Mouse (Mus musculus): ENCODE results near the gene Pigk. TPM values are rescaled to one million over a fixed set of nuclear protein-coding genes. Genes with fewer than 3 reads are reported as not detected.

The Pigk gene
- polyA plus RNA-seq, 1 experiment from 2014 or later, result 44.3 TPM

DNA sequence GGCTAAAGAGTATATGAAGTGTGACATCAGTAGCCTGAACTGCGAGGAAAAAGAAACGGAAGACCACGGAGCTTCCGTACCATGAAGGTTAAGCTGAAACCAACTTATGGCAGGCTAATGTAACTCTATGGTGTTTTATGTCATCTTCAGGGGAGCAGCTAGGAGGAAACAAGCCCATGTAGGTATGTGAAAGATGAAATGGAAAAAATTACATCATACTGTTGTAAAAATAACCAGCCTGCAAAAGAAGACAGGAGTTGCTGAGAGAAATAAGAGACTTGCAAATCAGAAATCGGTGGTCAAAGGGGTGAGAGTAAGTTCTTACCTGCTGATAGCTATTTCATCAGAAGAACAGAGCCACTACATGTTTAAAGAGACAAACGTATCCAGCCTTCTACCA, 293.0 kb downstream of the Pigk start:
- Histone ChIP-seq H3K27me3 (ENCODE audit: control insufficient read depth, insufficient read depth, low read length) (no peaks in the 10 kb centered on the region), H3K4me3 (ENCODE audit: control insufficient read depth in 1 of 2, insufficient read depth in 1 of 2, low read depth in 1 of 2, low read length in 2 of 2) (no peak overlapping the region), H3K9me3 (ENCODE audit: control insufficient read depth, low read length) (no peaks in the 10 kb centered on the region), H3K27ac (replicated peaks in 1 of 2; ENCODE audit: control insufficient read depth in 1 of 2, insufficient read depth in 1 of 2, low read depth in 2 of 2, low read length in 2 of 2) (no peak overlapping the region), H3K9ac (ENCODE audit: low read length) (no peak overlapping the region), H3K4me1 (ENCODE audit: control insufficient read depth in 2 of 2, insufficient read depth in 2 of 2, low read length in 2 of 2) (no peaks in the 10 kb centered on the region), H3K36me3 (ENCODE audit: control insufficient read depth, insufficient read depth, low read length) (no peaks in the 10 kb centered on the region), H3K4me2 (ENCODE audit: low read length) (no peak overlapping the region)
- 71% methylated on average over 6 of the region's 6 CpGs for WGBS
- no peak for ATAC-seq (ENCODE audit: insufficient number of reproducible peaks, insufficient read depth, low FRiP score, low read depth)

DNA sequence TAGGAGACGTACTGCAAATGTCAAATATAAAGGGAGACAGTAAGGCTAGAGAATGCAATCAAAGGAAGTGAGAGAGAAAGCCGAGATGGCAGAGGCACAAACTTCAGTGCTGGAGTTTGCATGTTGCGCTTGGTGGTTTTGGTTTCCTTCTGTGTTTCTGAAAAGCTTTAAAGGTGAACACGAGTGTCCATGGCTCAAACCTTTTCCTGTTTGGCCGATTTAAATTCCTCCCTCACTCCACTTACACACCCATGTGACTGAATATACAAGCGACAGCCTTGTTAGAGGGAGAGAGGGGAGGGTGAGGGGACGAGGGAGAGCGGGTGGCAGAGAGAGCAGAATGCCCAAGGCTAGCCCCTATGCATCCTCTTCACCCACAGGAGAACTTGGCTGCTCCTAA, 302.5 kb downstream of the Pigk start:
- Histone ChIP-seq H3K4me3 (ENCODE audit: control insufficient read depth in 1 of 2, insufficient read depth in 1 of 2, low read depth in 1 of 2, low read length in 2 of 2) (no peak overlapping the region), H3K9me3 (ENCODE audit: control insufficient read depth, low read length) (no peaks in the 10 kb centered on the region), H3K27ac (replicated peaks in 1 of 2; ENCODE audit: control insufficient read depth in 1 of 2, insufficient read depth in 1 of 2, low read depth in 2 of 2, low read length in 2 of 2) (no peak overlapping the region), H3K4me1 (ENCODE audit: control insufficient read depth in 2 of 2, insufficient read depth in 2 of 2, low read length in 2 of 2) (no peaks in the 10 kb centered on the region), H3K9ac (ENCODE audit: low read length) (no peak overlapping the region), H3K27me3 (ENCODE audit: control insufficient read depth, insufficient read depth, low read length) (no peaks in the 10 kb centered on the region), H3K36me3 (ENCODE audit: control insufficient read depth, insufficient read depth, low read length) (no peaks in the 10 kb centered on the region), H3K4me2 (ENCODE audit: low read length) (no peak overlapping the region)
- ATAC-seq (ENCODE audit: insufficient number of reproducible peaks, insufficient read depth, low FRiP score, low read depth), result no peak
- 58% methylated on average over 8 of the region's 8 CpGs for WGBS

DNA sequence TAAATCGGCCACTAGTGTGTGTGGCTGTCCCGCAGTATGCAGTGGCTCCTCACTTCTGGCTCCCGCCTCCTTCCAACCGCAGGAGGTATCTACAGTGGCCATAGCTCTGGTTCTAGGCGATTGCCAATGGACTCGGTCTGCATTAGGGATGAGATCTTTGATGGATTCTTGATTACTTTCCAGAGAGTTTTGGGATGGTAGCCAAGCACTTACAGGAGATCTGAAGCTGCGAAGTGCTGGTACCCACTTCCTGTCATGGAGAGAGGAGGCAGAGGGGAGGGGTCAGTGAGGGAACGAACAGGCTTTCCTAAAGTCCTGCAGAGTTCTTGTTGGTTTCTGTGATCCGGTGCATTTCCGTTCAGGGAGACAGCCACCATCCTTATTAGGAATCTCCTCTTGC, 304.2 kb downstream of the Pigk start:
- no peak overlapping the region for H3K4me3 ChIP-seq (ENCODE audit: control insufficient read depth in 1 of 2, insufficient read depth in 1 of 2, low read depth in 1 of 2, low read length in 2 of 2)
- no peaks in the 10 kb centered on the region for H3K4me1 ChIP-seq (ENCODE audit: control insufficient read depth in 2 of 2, insufficient read depth in 2 of 2, low read length in 2 of 2)
- H3K27ac ChIP-seq (replicated peaks in 1 of 2; ENCODE audit: control insufficient read depth in 1 of 2, insufficient read depth in 1 of 2, low read depth in 2 of 2, low read length in 2 of 2), result no peak overlapping the region
- no peak overlapping the region for H3K9ac ChIP-seq (ENCODE audit: low read length)
- H3K4me2 ChIP-seq (ENCODE audit: low read length), result no peak overlapping the region
- no peaks in the 10 kb centered on the region for H3K9me3 ChIP-seq (ENCODE audit: control insufficient read depth, low read length)
- no peaks in the 10 kb centered on the region for H3K27me3 ChIP-seq (ENCODE audit: control insufficient read depth, insufficient read depth, low read length)
- no peak for ATAC-seq (ENCODE audit: insufficient number of reproducible peaks, insufficient read depth, low FRiP score, low read depth)
- whole genome bisulfite sequencing, result 70% methylated on average over 10 of the region's 10 CpGs
- H3K36me3 ChIP-seq (ENCODE audit: control insufficient read depth, insufficient read depth, low read length), result no peaks in the 10 kb centered on the region

DNA sequence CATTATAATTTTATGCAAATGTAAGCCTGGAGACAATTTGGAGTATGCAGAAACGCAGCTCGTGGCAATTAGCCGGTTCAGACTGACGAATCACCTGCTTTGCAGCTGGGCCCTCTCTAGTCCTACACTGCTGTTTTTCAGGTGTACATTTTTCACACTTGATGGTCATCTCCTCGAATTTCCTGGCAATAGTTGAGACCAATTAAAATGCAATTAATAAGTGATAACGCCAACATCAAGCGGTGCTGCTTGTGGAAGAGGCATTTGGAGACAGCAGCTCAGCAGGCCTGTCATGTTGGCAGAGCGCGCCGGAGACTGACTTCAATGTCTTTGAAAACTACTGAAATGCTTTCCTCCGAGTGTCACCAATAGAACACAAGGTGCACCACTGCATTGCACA, 310.1 kb downstream of the Pigk start:
- ATAC-seq (ENCODE audit: insufficient number of reproducible peaks, insufficient read depth, low FRiP score, low read depth), result no peak
- Histone ChIP-seq H3K9ac (ENCODE audit: low read length) (no peak overlapping the region), H3K27me3 (ENCODE audit: control insufficient read depth, insufficient read depth, low read length) (no peaks in the 10 kb centered on the region), H3K27ac (replicated peaks in 1 of 2; ENCODE audit: control insufficient read depth in 1 of 2, insufficient read depth in 1 of 2, low read depth in 2 of 2, low read length in 2 of 2) (no peak overlapping the region), H3K4me1 (ENCODE audit: control insufficient read depth in 2 of 2, insufficient read depth in 2 of 2, low read length in 2 of 2) (no peaks in the 10 kb centered on the region), H3K36me3 (ENCODE audit: control insufficient read depth, insufficient read depth, low read length) (no peaks in the 10 kb centered on the region), H3K4me3 (ENCODE audit: control insufficient read depth in 1 of 2, insufficient read depth in 1 of 2, low read depth in 1 of 2, low read length in 2 of 2) (no peak overlapping the region), H3K4me2 (ENCODE audit: low read length) (no peak overlapping the region), H3K9me3 (ENCODE audit: control insufficient read depth, low read length) (no peaks in the 10 kb centered on the region)
- WGBS, result 86% methylated on average over 11 of the region's 11 CpGs

Other genes starting within 250 kb of the Pigk start
- gene Ak5, start 45.7 kb upstream of the Pigk start, polyA plus RNA-seq (2014; fragmentation: Nextera tagmentation; extraction: Ambion mirVana), result 0.93 and 1.0 TPM in 2 replicates